Comparison of ENCODE assay signal across 16 mouse cellular contexts in the genomic region with DNA sequence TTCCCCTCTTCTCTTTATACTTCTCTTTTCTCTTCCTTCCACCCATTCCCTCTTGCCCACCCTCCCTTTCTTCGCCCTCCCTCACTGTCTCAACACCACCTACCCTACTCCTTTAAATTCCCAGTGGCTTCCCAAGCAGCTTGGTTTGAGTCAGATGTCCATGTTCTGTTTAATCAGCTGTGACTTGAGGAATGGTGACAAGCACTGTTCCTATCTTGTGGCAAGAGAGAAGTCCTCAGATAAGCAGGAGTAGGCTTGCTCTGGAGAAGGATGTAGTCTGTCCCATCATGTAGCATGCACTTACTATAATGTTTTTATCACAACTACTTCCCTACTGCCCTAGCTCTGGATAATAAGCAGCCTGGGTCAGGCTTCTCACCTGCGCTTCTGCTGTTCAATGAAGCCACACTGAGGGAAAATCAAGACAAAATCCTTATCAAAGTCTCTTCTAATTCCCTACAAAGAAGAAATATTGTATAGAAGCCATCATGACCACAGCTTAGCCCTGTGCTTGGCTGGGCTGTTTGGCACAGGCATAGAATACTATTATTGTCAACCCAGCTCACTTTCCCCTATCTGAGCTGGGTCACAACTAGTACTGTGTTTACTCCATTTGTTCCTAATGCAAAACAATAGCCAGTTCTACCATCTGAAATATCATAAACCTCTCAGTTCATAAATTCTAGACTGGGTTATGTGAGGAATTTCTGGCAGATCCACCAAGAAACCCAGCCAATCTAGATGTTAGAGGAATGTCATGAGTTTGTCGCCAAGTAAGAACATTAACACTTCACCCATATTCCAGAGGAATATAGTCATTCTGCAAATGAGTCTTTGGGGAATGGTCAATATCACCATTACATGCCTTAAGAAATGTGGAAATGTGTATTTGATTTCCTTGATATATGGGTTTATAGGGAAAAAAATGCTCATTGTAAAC. TPM values are rescaled to one million over a fixed set of nuclear protein-coding genes. Genes with fewer than 3 reads are reported as not detected.
DNase-seq lines count a peak whose midpoint lies in the region; ATAC-seq and TF ChIP-seq lines count a peak whose summit lies in the region.
"Had no signal": no experiment of that assay in that cellular context is flagged by ENCODE, and none has a peak within 500 bp of the region (broad histone marks: within the 10 kb centered on the region; RNA-seq: fewer than 3 reads in every experiment).

No protein-coding gene starts in this region.

- no peak for TF ChIP-seq EP300 in heart, postnatal 0 days (IDR thresholded peaks at IDR 0.05; ENCODE audit: low read depth)

- no peak overlapping the region for H3K4me3 ChIP-seq in lung, embryonic 14.5 days (ENCODE audit: low read depth, low read length)
- no peak overlapping the region for H3K4me3 ChIP-seq in heart, postnatal 0 days (ENCODE audit: low read depth, low read length)
- H3K4me3 ChIP-seq: erythroblast, embryonic 14.5 days; hindbrain, embryonic 12.5 days; liver, embryonic 15.5 days had no signal

- no peaks in the 10 kb centered on the region for H3K9me3 ChIP-seq in lung, embryonic 14.5 days (ENCODE audit: low read depth, low read length)
- H3K9me3 ChIP-seq in heart, postnatal 0 days (replicated peaks; ENCODE audit: control insufficient read depth, low read length) = no peaks in the 10 kb centered on the region
- H3K9me3 ChIP-seq: hindbrain, embryonic 12.5 days; liver, embryonic 15.5 days had no signal

- peak overlapping the region; percentile 48; the same call in 1 of the 2 replicates for H3K27ac ChIP-seq in lung, embryonic 14.5 days (ENCODE audit: low read depth)
- H3K27ac ChIP-seq in heart, postnatal 0 days (ENCODE audit: low read depth) = peak overlapping the region; percentile 85
- H3K27ac ChIP-seq: hindbrain, embryonic 12.5 days; liver, embryonic 15.5 days had no signal

- no peak for TF ChIP-seq CTCF in lung, embryonic 14.5 days (IDR thresholded peaks at IDR 0.05; ENCODE audit: low read depth)
- TF ChIP-seq CTCF in heart, postnatal 0 days (IDR thresholded peaks at IDR 0.05; ENCODE audit: low read depth) = no peak

- H3K4me2 ChIP-seq in lung, embryonic 14.5 days = no peak overlapping the region
- H3K4me2 ChIP-seq in heart, postnatal 0 days (ENCODE audit: low read depth, low read length) = no peak overlapping the region
- H3K4me2 ChIP-seq: hindbrain, embryonic 12.5 days; liver, embryonic 15.5 days had no signal

- peak; percentile 58; the same call in 1 of the 2 replicates for ATAC-seq in lung, embryonic 14.5 days (ENCODE audit: insufficient read depth)
- no peak for ATAC-seq in heart, postnatal 0 days (ENCODE audit: insufficient read depth, low read depth)
- ATAC-seq: forebrain, postnatal 0 days; intestine, embryonic 16.5 days had no signal

- 70% methylated on average over 3 of the region's 3 CpGs for WGBS in lung, embryonic 14.5 days
- WGBS in heart, postnatal 0 days = 79% methylated on average over 3 of the region's 3 CpGs

- H3K36me3 ChIP-seq in lung, embryonic 14.5 days (ENCODE audit: insufficient read depth) = no peaks in the 10 kb centered on the region
- H3K36me3 ChIP-seq in heart, postnatal 0 days (replicated peaks; ENCODE audit: control insufficient read depth, insufficient read depth, low read length) = no peaks in the 10 kb centered on the region
- H3K36me3 ChIP-seq: hindbrain, embryonic 12.5 days; liver, embryonic 15.5 days had no signal

- H3K4me1 ChIP-seq in lung, embryonic 14.5 days (ENCODE audit: insufficient read depth) = peaks cover 24% of the 10 kb centered on the region
- peaks cover 42% of the 10 kb centered on the region for H3K4me1 ChIP-seq in heart, postnatal 0 days (ENCODE audit: control insufficient read depth, insufficient read depth)
- H3K4me1 ChIP-seq: hindbrain, embryonic 12.5 days; liver, embryonic 15.5 days had no signal

- no peak overlapping the region for H3K9ac ChIP-seq in lung, embryonic 14.5 days
- H3K9ac ChIP-seq in heart, postnatal 0 days (replicated peaks; ENCODE audit: low read depth, low read length) = 0 out of 2 replicates have a peak overlapping the region, but pooled peaks have one; percentile 8
- H3K9ac ChIP-seq: forebrain, postnatal 0 days; hindbrain, embryonic 12.5 days; liver, embryonic 15.5 days had no signal

- H3K27me3 ChIP-seq in lung, embryonic 14.5 days (ENCODE audit: insufficient read depth, low read length) = no peaks in the 10 kb centered on the region
- no peaks in the 10 kb centered on the region for H3K27me3 ChIP-seq in heart, postnatal 0 days (ENCODE audit: control insufficient read depth, insufficient read depth, low read length)
- H3K27me3 ChIP-seq: hindbrain, embryonic 12.5 days; liver, embryonic 15.5 days had no signal

- DNase-seq in heart, adult 11 months = peak; percentile 89
- DNase-seq in heart, adult 8-10 months (ENCODE audit: low spot score) = no peak
- DNase-seq in lung, embryonic 14.5 days = peak; percentile 67
- DNase-seq in lung, postnatal 14 days = no peak
- DNase-seq in adipocyte (ENCODE audit: low spot score) = peak; percentile 67
- DNase-seq in heart, postnatal 0 days (ENCODE audit: low spot score) = peak; percentile 12
- DNase-seq in urinary bladder, postnatal 25 days (ENCODE audit: low spot score) = no peak
- DNase-seq in urinary bladder, postnatal 36 days (ENCODE audit: low spot score in 2 of 2) = no peak
- DNase-seq: cerebellum, adult 2 months; forebrain, postnatal 0 days; gastrocnemius, postnatal 25 days; right cerebral cortex, adult 18-20 months had no signal

RNA-seq across cellular contexts. Expression of gene Sptbn1, which starts 24.5 kb away (rescaled TPM):
- 100 to 1,000 TPM; 542 to 588 (median 572) TPM for total RNA-seq in heart, adult 8-10 months (2022)
- 164 and 168 TPM in 2 replicates for polyA plus RNA-seq in lung, embryonic 14.5 days (2014; fragmentation: Nextera tagmentation; extraction: Ambion mirVana)
- total RNA-seq in heart, postnatal 0 days (2014; rRNA removed; ENCODE audit: low replicate concordance) = 262 and 271 TPM in 2 replicates
- polyA plus RNA-seq in heart, postnatal 0 days (2015; fragmentation: Nextera tagmentation; extraction: Ambion mirVana) = 118 and 121 TPM in 2 replicates

Comparison
In these comparisons a context has a peak if more than half of its experiments do, and no peak if none do; other contexts are left out.
1. DNase-seq: peak in heart, adult 11 months (single experiment), lung, embryonic 14.5 days (single experiment), adipocyte (single experiment) and heart, postnatal 0 days (single experiment); none in heart, adult 8-10 months (single experiment), lung, postnatal 14 days (single experiment), urinary bladder, postnatal 25 days (single experiment) and urinary bladder, postnatal 36 days (0 of 2).